Mouse (Mus musculus): ENCODE measurements at regions not wholly inside any gene's neighbourhood (a gene's known extent, or its start where the extent isn't known, plus 50 kb on each side); places are given as distances from the start of the nearest gene placed in this dataset.

DNA sequence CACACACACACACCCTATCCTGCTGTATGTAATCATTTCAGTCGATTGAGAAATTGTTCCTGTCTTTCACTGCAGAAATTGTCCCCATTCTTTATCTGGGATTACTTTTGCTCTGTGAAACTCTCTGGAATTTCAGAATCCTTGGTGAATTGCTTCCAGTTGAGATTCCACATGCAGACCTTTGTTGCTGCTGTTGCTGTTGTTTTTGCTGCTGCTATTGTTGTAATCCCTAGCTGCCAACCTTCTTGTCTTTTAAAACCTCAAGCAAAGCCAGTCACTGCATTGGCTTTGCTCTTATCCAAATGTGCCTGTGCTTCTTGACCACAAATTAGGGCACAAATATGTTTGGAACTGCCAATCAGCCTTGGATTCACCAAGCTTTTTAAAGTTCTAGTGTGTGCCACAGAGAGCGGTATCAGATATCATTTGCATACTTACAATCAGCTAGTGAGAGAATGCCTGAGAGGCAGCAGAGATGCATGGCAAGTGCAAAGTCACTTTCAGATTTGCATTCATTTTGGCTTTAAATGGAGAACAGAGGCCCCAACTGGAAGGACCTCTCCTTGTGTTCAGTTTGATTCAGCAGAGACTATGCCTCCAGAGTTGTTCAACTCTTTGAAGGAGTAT lies 1187.0 kb upstream of the Map3k7 start:
- H3K9ac ChIP-seq (replicated peaks) = no peak overlapping the region
- H3K36me3 ChIP-seq = no peaks in the 10 kb centered on the region
- H3K4me3 ChIP-seq = no peak overlapping the region
- H3K27ac ChIP-seq (replicated peaks) = 0 out of 2 replicates have a peak overlapping the region, but pooled peaks have one; percentile 15
- ATAC-seq (ENCODE audit: low FRiP score, low read depth) = peak; percentile 75
- WGBS = 22% methylated on average over 2 of the region's 2 CpGs
- H3K4me2 ChIP-seq (replicated peaks) = no peak overlapping the region
- no peaks in the 10 kb centered on the region for H3K9me3 ChIP-seq
- H3K4me1 ChIP-seq = peaks cover 16% of the 10 kb centered on the region
- no peaks in the 10 kb centered on the region for H3K27me3 ChIP-seq

DNA sequence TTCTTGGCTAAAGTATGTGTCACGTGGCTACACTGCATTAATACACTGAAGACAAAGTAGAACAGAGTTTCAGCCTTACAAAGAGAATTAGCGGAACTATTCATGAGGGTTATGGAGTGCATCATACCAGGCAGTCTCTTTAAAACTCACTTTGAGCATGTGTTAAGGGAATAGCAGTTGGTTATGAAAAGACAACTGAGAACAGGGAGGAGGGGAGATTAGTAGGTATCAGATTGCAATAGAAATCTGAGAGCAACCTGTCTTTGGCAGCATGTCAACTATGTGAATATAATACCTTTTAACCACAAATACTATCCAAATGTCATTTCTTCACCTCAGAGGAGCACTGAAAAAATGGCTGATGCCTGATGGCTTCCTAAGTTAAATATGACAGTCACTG lies 1182.2 kb upstream of the Map3k7 start:
- no peaks in the 10 kb centered on the region for H3K36me3 ChIP-seq
- H3K4me1 ChIP-seq = peaks cover 8% of the 10 kb centered on the region
- H3K27ac ChIP-seq (replicated peaks) = no peak overlapping the region
- no peaks in the 10 kb centered on the region for H3K9me3 ChIP-seq
- no peak overlapping the region for H3K4me2 ChIP-seq (replicated peaks)
- H3K9ac ChIP-seq (replicated peaks) = no peak overlapping the region
- ATAC-seq (ENCODE audit: low FRiP score, low read depth) = no peak
- H3K4me3 ChIP-seq = no peak overlapping the region
- H3K27me3 ChIP-seq = no peaks in the 10 kb centered on the region
- WGBS = 82% methylated on average over 2 of the region's 2 CpGs

DNA sequence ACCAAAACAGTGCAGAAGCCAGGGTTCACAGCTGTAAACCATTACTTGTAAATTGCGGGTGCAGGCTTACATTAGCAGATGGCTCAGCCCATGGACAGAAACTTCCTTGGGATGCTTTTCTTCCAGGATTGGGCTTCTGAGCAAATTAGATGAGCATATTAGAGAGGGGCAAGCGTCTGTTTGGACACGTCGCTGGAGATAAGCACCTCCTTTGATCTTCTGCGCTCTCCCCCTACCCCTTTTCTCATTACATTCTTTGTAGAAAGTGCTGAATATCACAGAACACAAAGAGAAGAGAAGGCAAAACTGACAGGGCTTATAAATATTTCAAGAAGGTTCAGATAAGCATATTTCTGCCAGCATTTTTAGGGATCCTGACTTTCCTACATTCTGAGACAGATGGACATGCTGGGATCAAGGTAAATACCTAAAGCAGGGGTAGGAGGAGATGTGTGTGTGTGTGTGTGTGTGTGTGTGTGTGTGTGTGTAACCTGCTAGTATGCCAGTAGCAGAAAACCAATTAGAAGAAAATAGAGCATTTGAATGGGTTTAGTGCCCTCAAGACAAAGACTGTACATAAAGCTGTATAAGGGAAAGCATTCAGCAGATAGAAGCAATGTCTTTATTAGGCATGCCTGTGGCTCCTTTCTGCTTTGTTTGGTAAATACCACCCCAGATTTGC lies 1173.8 kb upstream of the Map3k7 start:
- H3K36me3 ChIP-seq = no peaks in the 10 kb centered on the region
- peak overlapping the region; percentile 20; the same call in 1 of the 2 replicates for H3K27ac ChIP-seq (replicated peaks)
- no peak overlapping the region for H3K9ac ChIP-seq (replicated peaks)
- 16% methylated on average over 5 of the region's 5 CpGs for WGBS
- H3K9me3 ChIP-seq = no peaks in the 10 kb centered on the region
- no peak overlapping the region for H3K4me2 ChIP-seq (replicated peaks)
- H3K27me3 ChIP-seq = no peaks in the 10 kb centered on the region
- peak; percentile 69 for ATAC-seq (ENCODE audit: low FRiP score, low read depth)
- H3K4me3 ChIP-seq = no peak overlapping the region
- peaks cover 9% of the 10 kb centered on the region for H3K4me1 ChIP-seq

DNA sequence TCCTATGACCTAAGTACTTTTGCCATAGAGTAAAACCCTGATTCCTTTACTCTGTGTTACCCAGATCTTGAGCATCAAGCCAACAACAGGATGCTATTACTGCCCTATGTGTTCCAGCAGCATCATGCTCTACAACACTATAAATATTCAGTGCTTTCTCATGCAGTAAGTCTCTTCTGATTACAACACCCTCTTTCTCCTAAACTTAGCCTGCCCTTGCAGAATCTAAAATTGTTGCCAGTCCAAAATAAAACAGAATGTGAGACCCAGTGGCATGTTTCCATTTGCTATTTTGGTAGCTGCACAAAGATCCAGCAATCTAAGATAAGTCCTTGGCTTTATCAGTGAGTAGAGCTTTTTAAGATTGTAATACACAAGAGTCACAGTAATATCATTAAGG lies 1154.1 kb upstream of the Map3k7 start:
- no peak overlapping the region for H3K4me2 ChIP-seq (replicated peaks)
- no peaks in the 10 kb centered on the region for H3K27me3 ChIP-seq
- ATAC-seq (ENCODE audit: low FRiP score, low read depth) = no peak
- H3K4me3 ChIP-seq = no peak overlapping the region
- H3K36me3 ChIP-seq = no peaks in the 10 kb centered on the region
- H3K4me1 ChIP-seq = no peaks in the 10 kb centered on the region
- no peak overlapping the region for H3K27ac ChIP-seq (replicated peaks)
- no peaks in the 10 kb centered on the region for H3K9me3 ChIP-seq
- no peak overlapping the region for H3K9ac ChIP-seq (replicated peaks)

- no peak overlapping the region for H3K4me3 ChIP-seq
- no peak overlapping the region for H3K4me2 ChIP-seq (replicated peaks)
- no peaks in the 10 kb centered on the region for H3K36me3 ChIP-seq
- no peaks in the 10 kb centered on the region for H3K9me3 ChIP-seq
- no peak overlapping the region for H3K27ac ChIP-seq (replicated peaks)
- ATAC-seq (ENCODE audit: low FRiP score, low read depth) = peak; percentile 95
- H3K9ac ChIP-seq (replicated peaks) = no peak overlapping the region
- no peaks in the 10 kb centered on the region for H3K4me1 ChIP-seq
- WGBS = 49% methylated on average over 5 of the region's 5 CpGs
- H3K27me3 ChIP-seq = no peaks in the 10 kb centered on the region
Observed at GRCm38 (mm10) chr4:30855361-30856056, 1108.4 kb upstream of the Map3k7 start.

- Histone ChIP-seq H3K27ac (replicated peaks) (no peak overlapping the region), H3K9ac (replicated peaks) (no peak overlapping the region), H3K9me3 (no peaks in the 10 kb centered on the region), H3K27me3 (no peaks in the 10 kb centered on the region), H3K4me2 (replicated peaks) (no peak overlapping the region), H3K4me3 (no peak overlapping the region), H3K36me3 (no peaks in the 10 kb centered on the region), H3K4me1 (no peaks in the 10 kb centered on the region)
- ATAC-seq (ENCODE audit: low FRiP score, low read depth) = no peak
- 76% methylated on average over 2 of the region's 2 CpGs for WGBS
Observed at GRCm38 (mm10) chr4:30904966-30905365, 1058.9 kb upstream of the Map3k7 start.

DNA sequence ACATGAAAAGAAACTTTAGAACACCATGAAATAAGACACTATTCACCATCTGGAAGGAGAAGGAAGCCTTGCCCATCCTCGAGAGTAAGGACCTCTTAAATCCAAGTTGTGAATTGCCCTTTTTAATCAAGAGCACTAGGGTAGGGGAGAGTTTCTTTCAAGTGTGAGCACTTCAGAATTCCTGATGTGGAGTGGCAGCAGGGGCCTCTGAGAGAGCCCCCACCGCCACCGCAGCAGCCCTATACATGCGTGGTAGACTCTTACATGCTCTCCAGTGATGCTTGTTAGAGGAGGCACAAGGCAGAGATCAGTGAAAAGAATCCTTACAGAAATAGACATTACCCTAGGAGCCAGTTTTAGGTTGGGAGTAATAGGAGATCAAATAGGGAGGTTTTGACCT lies 1041.0 kb upstream of the Map3k7 start:
- Histone ChIP-seq H3K27me3 (no peaks in the 10 kb centered on the region), H3K9me3 (no peaks in the 10 kb centered on the region), H3K4me2 (replicated peaks) (no peak overlapping the region), H3K27ac (replicated peaks) (no peak overlapping the region), H3K9ac (replicated peaks) (no peak overlapping the region), H3K4me1 (no peaks in the 10 kb centered on the region), H3K4me3 (no peak overlapping the region), H3K36me3 (no peaks in the 10 kb centered on the region)
- no peak for ATAC-seq (ENCODE audit: low FRiP score, low read depth)
- WGBS = 86% methylated on average over 4 of the region's 4 CpGs

- ATAC-seq (ENCODE audit: low FRiP score, low read depth) = no peak
- Histone ChIP-seq H3K36me3 (no peaks in the 10 kb centered on the region), H3K27me3 (no peaks in the 10 kb centered on the region), H3K4me1 (no peaks in the 10 kb centered on the region), H3K4me2 (replicated peaks) (no peak overlapping the region), H3K9me3 (no peaks in the 10 kb centered on the region), H3K9ac (replicated peaks) (no peak overlapping the region), H3K27ac (replicated peaks) (no peak overlapping the region), H3K4me3 (no peak overlapping the region)
- 64% methylated on average over 3 of the region's 3 CpGs for WGBS
Observed at GRCm38 (mm10) chr4:30932358-30932757, 1031.5 kb upstream of the Map3k7 start.

GRCm38 (mm10) chr4:30933030-30933987 lies 1030.6 kb upstream of the Map3k7 start:
- 86% methylated on average over 5 of the region's 5 CpGs for WGBS
- H3K27me3 ChIP-seq = no peaks in the 10 kb centered on the region
- H3K4me3 ChIP-seq = no peak overlapping the region
- no peak overlapping the region for H3K4me2 ChIP-seq (replicated peaks)
- no peaks in the 10 kb centered on the region for H3K9me3 ChIP-seq
- H3K4me1 ChIP-seq = no peaks in the 10 kb centered on the region
- H3K9ac ChIP-seq (replicated peaks) = no peak overlapping the region
- H3K27ac ChIP-seq (replicated peaks) = no peak overlapping the region
- no peak for ATAC-seq (ENCODE audit: low FRiP score, low read depth)
- H3K36me3 ChIP-seq = no peaks in the 10 kb centered on the region

DNA sequence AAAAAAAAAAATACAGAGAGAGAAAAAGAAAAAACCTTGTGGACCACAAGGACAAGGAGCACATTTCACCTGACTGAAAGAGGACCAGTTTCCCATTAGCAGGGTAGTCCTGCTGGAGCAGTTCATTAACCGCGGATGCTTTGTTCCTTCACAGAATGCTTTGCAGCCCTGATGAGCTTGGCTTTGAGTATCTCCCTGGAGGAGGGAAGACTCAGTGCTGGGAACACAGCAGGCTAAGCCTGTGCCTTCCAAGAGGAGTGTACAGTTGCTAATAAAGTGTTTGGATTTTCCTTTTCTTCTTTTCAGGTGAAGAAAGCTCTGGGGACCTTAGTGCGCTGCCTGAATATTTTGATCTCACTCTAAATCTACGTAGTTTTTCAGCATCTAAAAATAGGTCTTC lies 980.3 kb upstream of the Map3k7 start:
- H3K27ac ChIP-seq (replicated peaks) = no peak overlapping the region
- no peaks in the 10 kb centered on the region for H3K9me3 ChIP-seq
- H3K4me2 ChIP-seq (replicated peaks) = no peak overlapping the region
- no peaks in the 10 kb centered on the region for H3K36me3 ChIP-seq
- no peaks in the 10 kb centered on the region for H3K4me1 ChIP-seq
- H3K27me3 ChIP-seq = no peaks in the 10 kb centered on the region
- no peak overlapping the region for H3K4me3 ChIP-seq
- no peak overlapping the region for H3K9ac ChIP-seq (replicated peaks)
- no peak; the same call in 1 of the 2 replicates for ATAC-seq (ENCODE audit: low FRiP score, low read depth)
- 60% methylated on average over 4 of the region's 4 CpGs for WGBS

DNA sequence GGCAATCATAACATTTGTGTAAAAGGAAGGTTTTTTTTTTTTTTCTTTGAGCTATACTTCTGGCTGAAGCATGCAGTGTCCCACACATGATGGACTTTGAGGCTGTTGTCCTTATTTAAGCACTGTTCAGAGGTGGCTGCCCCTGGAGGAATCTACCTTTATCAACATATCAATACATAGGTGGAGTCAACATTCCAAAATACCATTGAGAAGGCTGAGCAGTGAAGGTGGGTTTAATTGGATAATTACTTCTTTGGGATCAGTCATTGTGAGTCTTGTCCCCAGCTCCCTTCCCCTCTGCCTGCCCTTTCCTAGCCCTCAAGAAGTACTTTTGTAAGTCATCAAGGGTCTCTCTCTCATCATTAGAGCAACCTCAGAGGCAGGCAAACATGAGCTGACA lies 951.9 kb upstream of the Map3k7 start:
- Histone ChIP-seq H3K4me2 (replicated peaks) (no peak overlapping the region), H3K27me3 (no peaks in the 10 kb centered on the region), H3K4me3 (no peak overlapping the region), H3K4me1 (no peaks in the 10 kb centered on the region), H3K27ac (replicated peaks) (no peak overlapping the region), H3K9ac (replicated peaks) (no peak overlapping the region), H3K36me3 (no peaks in the 10 kb centered on the region), H3K9me3 (no peaks in the 10 kb centered on the region)
- no peak for ATAC-seq (ENCODE audit: low FRiP score, low read depth)
